Mouse (Mus musculus): ENCODE data around the gene Asz1.

DNA sequence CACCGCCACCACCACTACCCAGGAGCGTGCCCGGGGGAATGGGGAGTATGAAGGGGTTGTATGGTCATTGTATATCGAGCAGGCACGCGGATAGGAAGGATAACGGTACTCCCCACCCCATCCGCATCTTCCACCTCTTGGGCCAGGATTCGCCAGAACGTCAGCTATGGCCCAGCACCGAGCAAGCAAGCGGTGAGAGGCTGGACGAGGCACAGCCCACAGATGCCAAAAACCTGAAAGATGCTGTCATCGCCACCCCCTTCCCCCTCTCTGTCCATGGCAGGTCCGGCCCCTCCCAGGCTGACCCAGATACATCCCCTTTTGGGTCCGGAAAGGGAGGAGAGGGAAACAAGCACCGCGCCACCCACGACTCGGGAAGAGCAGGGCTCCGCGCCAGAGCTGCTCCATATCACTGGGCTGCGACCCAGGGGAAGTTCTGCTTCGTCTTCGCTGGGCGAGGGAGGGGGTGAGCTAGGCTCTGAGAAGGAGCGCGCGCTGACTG is 77.3 kb downstream of the Asz1 start:
- TF ChIP-seq EP300 (IDR thresholded peaks at IDR 0.05; ENCODE audit: insufficient read depth, low read depth, low read length) (no peak), CTCF (IDR thresholded peaks at IDR 0.05) (no peak)
